Comparison of ENCODE assay signal across 20 mouse cellular contexts in genomic region chr7:99477235-99477634, GRCm38 (mm10). TPM values are rescaled to one million over a fixed set of nuclear protein-coding genes. Genes with fewer than 3 reads are reported as not detected.
DNase-seq lines count a peak whose midpoint lies in the region; ATAC-seq and TF ChIP-seq lines count a peak whose summit lies in the region.
"Had no signal": no experiment of that assay in that cellular context is flagged by ENCODE, and none has a peak within 500 bp of the region (broad histone marks: within the 10 kb centered on the region; RNA-seq: fewer than 3 reads in every experiment).

No protein-coding gene starts in this region.

- TF ChIP-seq EP300 in liver, postnatal 0 days (IDR thresholded peaks at IDR 0.05; ENCODE audit: low read depth): no peak

- H3K27ac ChIP-seq in hindbrain, embryonic 12.5 days: 0 out of 2 replicates have a peak overlapping the region, but pooled peaks have one; percentile 62
- H3K27ac ChIP-seq in hindbrain, embryonic 13.5 days: no peak overlapping the region
- peak overlapping the region; percentile 28; the same call in 1 of the 2 replicates for H3K27ac ChIP-seq in liver, embryonic 11.5 days (ENCODE audit: low read depth, low read length)
- H3K27ac ChIP-seq in liver, postnatal 0 days (ENCODE audit: low read depth): no peak overlapping the region
- H3K27ac ChIP-seq: embryonic facial prominence, embryonic 12.5 days; gastrocnemius, adult 2 months; heart, embryonic 15.5 days had no signal

- no peak for DNase-seq in liver, embryonic 11.5 days (ENCODE audit: low spot score)
- DNase-seq in liver (no peak), MN1 (ENCODE audit: low spot score) (peak; percentile 40)
- no peak for DNase-seq in liver, postnatal 0 days
- DNase-seq in frontal cortex, postnatal 25 days (ENCODE audit: low spot score in 2 of 2): no peak
- DNase-seq in layer of hippocampus, postnatal 10 days (ENCODE audit: low spot score in 2 of 2): no peak
- DNase-seq: cerebellum, adult 18-20 months; cerebellum, postnatal 25 days; heart, postnatal 4 days; kidney, adult 18-20 months; kidney, postnatal 10 days; lung, adult 2 months; right cerebral cortex, postnatal 14 days had no signal

- no peaks in the 10 kb centered on the region for H3K27me3 ChIP-seq in hindbrain, embryonic 12.5 days
- H3K27me3 ChIP-seq in hindbrain, embryonic 13.5 days: no peaks in the 10 kb centered on the region
- H3K27me3 ChIP-seq in liver, embryonic 11.5 days (replicated peaks; ENCODE audit: control insufficient read depth, insufficient read depth, low read length): no peaks in the 10 kb centered on the region
- no peaks in the 10 kb centered on the region for H3K27me3 ChIP-seq in liver, postnatal 0 days (ENCODE audit: insufficient read depth, low read length)
- H3K27me3 ChIP-seq: embryonic facial prominence, embryonic 12.5 days; heart, embryonic 15.5 days; midbrain, embryonic 12.5 days had no signal

- TF ChIP-seq CTCF in liver, postnatal 0 days (IDR thresholded peaks at IDR 0.05; ENCODE audit: low read depth): 0 out of 2 replicates have a peak, but pooled peaks have one; percentile 3

- H3K4me3 ChIP-seq in hindbrain, embryonic 12.5 days: no peak overlapping the region
- no peak overlapping the region for H3K4me3 ChIP-seq in hindbrain, embryonic 13.5 days
- H3K4me3 ChIP-seq in liver, embryonic 11.5 days (ENCODE audit: low read depth, low read length): no peak overlapping the region
- H3K4me3 ChIP-seq in liver, postnatal 0 days (ENCODE audit: low read depth, low read length): no peak overlapping the region
- H3K4me3 ChIP-seq: embryonic facial prominence, embryonic 12.5 days; gastrocnemius, adult 2 months; heart, embryonic 15.5 days; midbrain, embryonic 12.5 days had no signal

- 89% methylated on average over 5 of the region's 5 CpGs for WGBS in hindbrain, embryonic 12.5 days
- 91% methylated on average over 5 of the region's 5 CpGs for WGBS in hindbrain, embryonic 13.5 days
- WGBS in liver, embryonic 11.5 days: 89% methylated on average over 5 of the region's 5 CpGs
- 74% methylated on average over 5 of the region's 5 CpGs for WGBS in liver, postnatal 0 days (ENCODE audit: insufficient replicate concordance)

- peaks cover 78% of the 10 kb centered on the region for H3K36me3 ChIP-seq in hindbrain, embryonic 12.5 days
- H3K36me3 ChIP-seq in hindbrain, embryonic 13.5 days: peaks cover 83% of the 10 kb centered on the region
- peaks cover 64% of the 10 kb centered on the region for H3K36me3 ChIP-seq in liver, embryonic 11.5 days (ENCODE audit: control insufficient read depth, insufficient read depth, low read length)
- H3K36me3 ChIP-seq in liver, postnatal 0 days (replicated peaks; ENCODE audit: insufficient read depth, low read length): peaks cover 70% of the 10 kb centered on the region

- no peak overlapping the region for H3K4me2 ChIP-seq in hindbrain, embryonic 12.5 days (replicated peaks)
- no peak overlapping the region for H3K4me2 ChIP-seq in hindbrain, embryonic 13.5 days
- no peak overlapping the region for H3K4me2 ChIP-seq in liver, embryonic 11.5 days
- H3K4me2 ChIP-seq in liver, postnatal 0 days (ENCODE audit: low read depth, low read length): no peak overlapping the region
- H3K4me2 ChIP-seq: embryonic facial prominence, embryonic 12.5 days; heart, embryonic 15.5 days; midbrain, embryonic 12.5 days had no signal

- no peaks in the 10 kb centered on the region for H3K9me3 ChIP-seq in hindbrain, embryonic 12.5 days (replicated peaks)
- H3K9me3 ChIP-seq in hindbrain, embryonic 13.5 days: no peaks in the 10 kb centered on the region
- H3K9me3 ChIP-seq in liver, embryonic 11.5 days (ENCODE audit: control insufficient read depth, low read length): no peaks in the 10 kb centered on the region
- no peaks in the 10 kb centered on the region for H3K9me3 ChIP-seq in liver, postnatal 0 days (ENCODE audit: low read length)
- H3K9me3 ChIP-seq: embryonic facial prominence, embryonic 12.5 days; heart, embryonic 15.5 days; midbrain, embryonic 12.5 days had no signal

- H3K4me1 ChIP-seq in hindbrain, embryonic 12.5 days: peaks cover 48% of the 10 kb centered on the region
- H3K4me1 ChIP-seq in hindbrain, embryonic 13.5 days (replicated peaks): peaks cover 64% of the 10 kb centered on the region
- H3K4me1 ChIP-seq in liver, embryonic 11.5 days (replicated peaks; ENCODE audit: control insufficient read depth, insufficient read depth, low read length): peaks cover 58% of the 10 kb centered on the region
- H3K4me1 ChIP-seq in liver, postnatal 0 days (ENCODE audit: insufficient read depth): peaks cover 34% of the 10 kb centered on the region

- H3K9ac ChIP-seq in hindbrain, embryonic 12.5 days: no peak overlapping the region
- H3K9ac ChIP-seq in hindbrain, embryonic 13.5 days: no peak overlapping the region
- H3K9ac ChIP-seq in liver, embryonic 11.5 days (ENCODE audit: low read depth, low read length): no peak overlapping the region
- no peak overlapping the region for H3K9ac ChIP-seq in liver, postnatal 0 days (replicated peaks)
- H3K9ac ChIP-seq: embryonic facial prominence, embryonic 12.5 days; heart, embryonic 15.5 days; midbrain, embryonic 12.5 days had no signal

- ATAC-seq in hindbrain, embryonic 12.5 days (ENCODE audit: low FRiP score): no peak
- ATAC-seq in hindbrain, embryonic 13.5 days (ENCODE audit: low FRiP score): no peak
- ATAC-seq in liver, embryonic 11.5 days (replicated peaks; ENCODE audit: low FRiP score): no peak
- ATAC-seq in liver, postnatal 0 days: no peak

RNA-seq across cellular contexts. Expression of gene Rps3, which starts 6.3 kb away (rescaled TPM):
- 512 and 534 TPM in 2 replicates for polyA plus RNA-seq in hindbrain, embryonic 12.5 days (2016; fragmentation: Nextera tagmentation; extraction: Ambion mirVana)
- polyA plus RNA-seq in hindbrain, embryonic 13.5 days (2015; fragmentation: Nextera tagmentation; extraction: Ambion mirVana): 523 and 532 TPM in 2 replicates
- 934 and 944 TPM in 2 replicates for polyA plus RNA-seq in liver, embryonic 11.5 days (2014; fragmentation: Nextera tagmentation; extraction: Ambion mirVana)
- polyA plus RNA-seq in liver, postnatal 0 days (2015; fragmentation: Nextera tagmentation; extraction: Ambion mirVana): 472 TPM in 2 replicates
- 100 to 1,000 TPM; 314 to 330 TPM for total RNA-seq in layer of hippocampus, postnatal 10 days (2021)

RNA-seq across cellular contexts. Expression of gene Klhl35, which starts 11.4 kb away (rescaled TPM):
- polyA plus RNA-seq in hindbrain, embryonic 12.5 days (2016; fragmentation: Nextera tagmentation; extraction: Ambion mirVana): 39.2 and 47.1 TPM in 2 replicates
- polyA plus RNA-seq in hindbrain, embryonic 13.5 days (2015; fragmentation: Nextera tagmentation; extraction: Ambion mirVana): 7.4 and 12.2 TPM in 2 replicates
- 0.23 and 0.32 TPM in 2 replicates for polyA plus RNA-seq in liver, embryonic 11.5 days (2014; fragmentation: Nextera tagmentation; extraction: Ambion mirVana)
- polyA plus RNA-seq in liver, postnatal 0 days (2015; fragmentation: Nextera tagmentation; extraction: Ambion mirVana): 0.35 and 0.37 TPM in 2 replicates
- total RNA-seq in layer of hippocampus, postnatal 10 days (2021): 1 to 10 TPM; 4.8 to 6.2 TPM
- total RNA-seq: gastrocnemius, adult 2 months; heart, adult 8-10 months had no signal

RNA-seq across cellular contexts. Expression of gene Arrb1, which starts 58.0 kb away (rescaled TPM):
- 16.7 TPM in 2 replicates for polyA plus RNA-seq in hindbrain, embryonic 12.5 days (2016; fragmentation: Nextera tagmentation; extraction: Ambion mirVana)
- polyA plus RNA-seq in hindbrain, embryonic 13.5 days (2015; fragmentation: Nextera tagmentation; extraction: Ambion mirVana): 15.6 and 15.9 TPM in 2 replicates
- polyA plus RNA-seq in liver, embryonic 11.5 days (2014; fragmentation: Nextera tagmentation; extraction: Ambion mirVana): 27.9 and 28.9 TPM in 2 replicates
- polyA plus RNA-seq in liver, postnatal 0 days (2015; fragmentation: Nextera tagmentation; extraction: Ambion mirVana): 20.1 and 21.8 TPM in 2 replicates
- total RNA-seq in layer of hippocampus, postnatal 10 days (2021): 100 to 1,000 TPM; 150 to 192 TPM

Comparison
In these comparisons a context has a peak if more than half of its experiments do, and no peak if none do; other contexts are left out.
1. H3K27ac ChIP-seq: peak in hindbrain, embryonic 12.5 days (single experiment) and liver, embryonic 11.5 days (single experiment); none in hindbrain, embryonic 13.5 days (single experiment) and liver, postnatal 0 days (single experiment).